Mouse (Mus musculus): Measurements from ENCODE around the gene Slc44a4. TPM values are rescaled to one million over a fixed set of nuclear protein-coding genes. Genes with fewer than 3 reads are reported as not detected.
"Not testable (repeated sequence)": the region's sequence is repeated elsewhere in the genome, so short reads cannot be mapped to it uniquely, and the experiment has no call there.

The Slc44a4 gene
- polyA plus RNA-seq, 1 experiment from 2014 or later: 0.08 TPM

DNA sequence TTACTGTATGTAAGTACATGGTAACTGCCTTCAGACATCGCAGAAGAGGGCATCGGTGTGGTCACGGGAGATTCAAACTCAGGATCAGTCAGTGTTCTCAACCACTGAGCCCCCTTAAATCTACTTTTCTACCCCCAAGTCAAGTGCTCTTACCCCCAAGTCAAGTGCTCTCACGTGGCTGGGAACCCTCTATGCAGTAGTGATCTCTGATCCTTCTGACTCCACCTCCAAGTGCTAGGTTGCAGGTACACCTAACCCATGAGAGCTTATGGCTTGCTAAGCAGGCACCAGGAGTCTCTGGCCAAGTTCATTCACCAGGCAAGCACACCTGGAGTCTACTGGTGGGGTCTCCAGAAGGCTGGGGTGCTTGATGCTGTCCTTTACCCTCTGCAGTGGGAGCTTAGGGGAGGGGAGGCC lies 35.3 kb downstream of the Slc44a4 start:
- H3K4me1 ChIP-seq: peaks cover 10% of the 10 kb centered on the region
- H3K36me3 ChIP-seq: peaks cover 18% of the 10 kb centered on the region
- H3K27ac ChIP-seq (replicated peaks): peak overlapping the region; percentile 60; the same call in 1 of the 2 replicates
- H3K9ac ChIP-seq (replicated peaks): no peak overlapping the region
- 20% methylated on average over 4 of the region's 4 CpGs for WGBS
- no peaks in the 10 kb centered on the region for H3K9me3 ChIP-seq
- no peak for ATAC-seq (ENCODE audit: low FRiP score, low read depth)
- H3K27me3 ChIP-seq: peaks cover 3% of the 10 kb centered on the region; the same call in 1 of the 2 replicates
- H3K4me3 ChIP-seq: no peak overlapping the region
- H3K4me2 ChIP-seq (replicated peaks): 0 out of 2 replicates have a peak overlapping the region, but pooled peaks have one; percentile 5

DNA sequence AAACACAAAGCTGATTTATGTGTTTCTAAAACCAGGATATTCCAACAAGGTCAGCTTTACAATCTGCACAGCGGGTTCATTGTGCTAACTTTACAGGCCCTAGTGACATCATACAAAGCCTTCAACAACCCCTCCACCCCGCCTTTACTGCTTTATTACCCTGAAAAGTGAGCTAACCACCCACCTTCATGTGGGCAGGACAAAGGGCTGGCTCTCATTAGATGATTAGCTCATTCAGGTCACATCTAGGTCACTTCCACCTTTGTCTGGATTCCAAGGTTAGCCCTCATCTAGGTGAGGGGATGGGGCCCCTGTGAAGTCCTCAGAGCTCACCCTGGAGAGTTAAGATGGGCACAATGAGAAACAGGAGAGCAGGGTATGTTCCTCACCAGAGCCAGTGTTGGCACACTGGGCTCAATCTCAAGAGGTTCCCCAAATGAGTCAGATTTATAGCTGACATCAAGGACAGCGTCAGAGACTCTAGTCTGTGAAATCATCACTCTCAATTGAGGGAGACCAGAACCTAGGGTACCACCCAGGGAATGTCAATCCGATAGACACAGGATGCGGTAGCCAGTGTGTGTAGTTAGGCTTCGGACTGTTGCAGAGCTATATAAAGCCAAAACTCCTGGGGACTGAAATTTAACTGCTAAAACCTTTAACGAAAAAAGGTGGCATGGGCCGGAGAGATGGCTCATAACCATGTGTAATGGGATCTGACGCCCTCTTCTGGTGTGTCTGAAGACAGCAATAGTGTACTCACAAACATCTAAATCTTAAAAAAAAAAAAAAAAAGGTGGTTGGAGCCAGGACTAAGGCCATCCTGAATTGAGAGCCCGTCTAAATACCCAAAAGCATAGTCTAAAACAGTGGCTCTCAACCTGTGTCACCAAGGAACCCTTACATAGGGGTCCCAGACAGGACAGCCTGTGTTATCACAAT lies 36.5 kb downstream of the Slc44a4 start:
- H3K4me1 ChIP-seq: peaks cover 10% of the 10 kb centered on the region
- peak overlapping the region; percentile 97 for H3K9ac ChIP-seq (replicated peaks)
- peak overlapping the region; percentile 70 for H3K4me2 ChIP-seq (replicated peaks)
- no peaks in the 10 kb centered on the region for H3K9me3 ChIP-seq
- no peak for ATAC-seq (ENCODE audit: low FRiP score, low read depth)
- peak overlapping the region; percentile 88 for H3K27ac ChIP-seq (replicated peaks)
- peaks cover 18% of the 10 kb centered on the region for H3K36me3 ChIP-seq
- H3K4me3 ChIP-seq: peak overlapping the region; percentile 80
- WGBS: 32% methylated on average over 10 of the region's 10 CpGs
- H3K27me3 ChIP-seq: peaks cover 15% of the 10 kb centered on the region

DNA sequence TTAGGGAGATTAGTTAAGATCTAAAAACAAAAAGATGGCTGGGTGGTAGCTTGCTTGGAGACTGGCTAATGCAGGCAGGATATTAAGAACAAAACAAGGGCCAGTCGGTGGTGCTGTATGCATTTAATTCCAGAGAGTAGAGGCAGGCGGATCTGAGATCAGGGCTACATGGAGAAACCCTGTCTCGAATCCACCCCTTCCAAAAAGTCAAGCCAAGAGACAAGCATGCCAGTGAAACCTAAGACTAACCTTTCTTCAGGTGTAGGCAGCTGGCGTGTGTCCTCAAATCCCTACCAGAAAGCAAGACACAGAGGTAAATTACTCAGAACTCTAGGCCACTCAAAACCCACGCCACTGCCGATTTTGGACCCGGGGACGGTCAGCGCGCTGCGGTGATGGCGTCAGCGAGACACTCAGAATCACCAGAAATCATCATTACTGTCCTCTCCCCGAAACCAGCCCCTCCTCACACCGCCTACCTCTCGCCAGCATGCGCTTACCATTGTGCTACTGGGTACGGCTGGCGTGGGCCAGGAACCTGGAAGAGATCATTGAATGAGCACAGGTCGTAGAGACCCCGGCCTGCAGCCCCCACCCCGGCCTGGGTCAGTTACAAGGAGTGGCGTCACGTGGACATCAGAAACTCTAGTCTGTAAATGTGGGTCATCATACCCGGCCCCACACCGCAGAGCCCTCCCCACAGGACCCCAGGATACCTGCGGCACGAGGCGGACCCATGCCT lies 37.5 kb downstream of the Slc44a4 start:
- peak overlapping the region; percentile 70 for H3K4me2 ChIP-seq (replicated peaks)
- H3K27me3 ChIP-seq: peaks cover 19% of the 10 kb centered on the region
- ATAC-seq (ENCODE audit: low FRiP score, low read depth): no peak; the same call in none of the 2 replicates
- H3K9ac ChIP-seq (replicated peaks): peak overlapping the region; percentile 97
- H3K4me3 ChIP-seq: peak overlapping the region; percentile 80
- no peaks in the 10 kb centered on the region for H3K9me3 ChIP-seq
- WGBS: under 1% methylated on average over 29 of the region's 29 CpGs
- peak overlapping the region; percentile 88 for H3K27ac ChIP-seq (replicated peaks)
- peaks cover 10% of the 10 kb centered on the region for H3K4me1 ChIP-seq
- H3K36me3 ChIP-seq: peaks cover 18% of the 10 kb centered on the region

DNA sequence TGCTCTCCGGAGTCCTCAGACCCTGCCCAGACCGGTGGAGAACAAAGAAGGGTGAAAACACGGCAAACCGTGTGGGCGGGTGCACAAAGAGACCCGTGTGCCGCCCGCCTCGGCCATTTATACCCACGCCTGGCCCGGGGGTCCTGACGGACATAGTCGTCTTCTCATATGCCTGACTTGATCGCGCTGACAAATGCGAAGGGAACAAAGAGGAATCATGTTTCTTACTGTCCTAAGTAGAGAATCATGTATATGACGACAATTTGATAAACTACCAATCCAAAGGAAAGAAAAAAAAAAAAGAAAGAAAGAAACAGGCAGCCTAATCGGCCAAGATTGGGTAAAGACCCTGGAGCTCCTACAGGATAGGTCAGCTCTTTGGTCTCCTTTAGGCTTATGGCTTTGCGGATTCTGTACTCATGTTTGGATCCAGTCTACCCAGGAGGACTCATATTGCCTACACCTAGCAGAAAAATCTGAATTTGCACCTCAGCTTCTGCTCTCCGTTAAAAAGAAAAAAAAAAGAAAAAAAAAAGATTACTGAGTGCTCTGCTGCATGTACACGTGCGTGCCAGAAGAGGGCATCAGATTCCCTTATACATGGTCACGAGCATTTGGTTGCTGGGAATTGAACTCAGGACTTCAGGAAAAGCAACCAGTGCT lies 38.2 kb downstream of the Slc44a4 start:
- Histone ChIP-seq H3K36me3 (peaks cover 18% of the 10 kb centered on the region), H3K9me3 (no peaks in the 10 kb centered on the region), H3K4me1 (peaks cover 10% of the 10 kb centered on the region), H3K9ac (replicated peaks) (peak overlapping the region; percentile 97), H3K4me2 (replicated peaks) (peak overlapping the region; percentile 70), H3K4me3 (peak overlapping the region; percentile 80), H3K27ac (replicated peaks) (peak overlapping the region; percentile 88), H3K27me3 (peaks cover 26% of the 10 kb centered on the region)
- under 1% methylated on average over 23 of the region's 23 CpGs for WGBS
- ATAC-seq (ENCODE audit: low FRiP score, low read depth): peak; percentile 85

DNA sequence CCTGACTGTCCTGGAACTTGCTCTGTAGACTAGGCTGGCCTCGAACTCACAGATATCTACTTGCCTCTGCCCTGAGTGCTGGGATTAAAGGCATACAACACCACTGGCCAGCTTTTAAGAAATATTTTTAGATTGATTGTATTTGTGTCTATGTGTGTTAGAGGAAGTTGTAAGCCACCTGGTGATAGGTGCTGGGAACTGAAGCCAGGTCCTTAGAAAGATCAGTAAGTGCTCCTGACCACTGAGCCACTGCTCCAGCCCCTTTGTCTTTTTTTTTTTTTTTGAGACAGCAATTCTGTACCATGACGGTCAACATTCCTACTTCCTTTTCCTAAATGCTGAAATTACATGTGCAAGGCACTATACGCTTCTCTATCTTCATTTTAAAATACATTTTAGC lies 39.0 kb downstream of the Slc44a4 start:
- Histone ChIP-seq H3K9me3 (no peaks in the 10 kb centered on the region), H3K9ac (replicated peaks) (no peak overlapping the region), H3K4me2 (replicated peaks) (0 out of 2 replicates have a peak overlapping the region, but pooled peaks have one; percentile 41), H3K27me3 (peaks cover 29% of the 10 kb centered on the region), H3K4me3 (0 out of 2 replicates have a peak overlapping the region, but pooled peaks have one; percentile 80), H3K27ac (replicated peaks) (peak overlapping the region; percentile 88; the same call in 1 of the 2 replicates), H3K36me3 (peaks cover 18% of the 10 kb centered on the region), H3K4me1 (peaks cover 10% of the 10 kb centered on the region)
- 93% methylated on average over 3 of the region's 3 CpGs for WGBS
- ATAC-seq (ENCODE audit: low FRiP score, low read depth): no peak

DNA sequence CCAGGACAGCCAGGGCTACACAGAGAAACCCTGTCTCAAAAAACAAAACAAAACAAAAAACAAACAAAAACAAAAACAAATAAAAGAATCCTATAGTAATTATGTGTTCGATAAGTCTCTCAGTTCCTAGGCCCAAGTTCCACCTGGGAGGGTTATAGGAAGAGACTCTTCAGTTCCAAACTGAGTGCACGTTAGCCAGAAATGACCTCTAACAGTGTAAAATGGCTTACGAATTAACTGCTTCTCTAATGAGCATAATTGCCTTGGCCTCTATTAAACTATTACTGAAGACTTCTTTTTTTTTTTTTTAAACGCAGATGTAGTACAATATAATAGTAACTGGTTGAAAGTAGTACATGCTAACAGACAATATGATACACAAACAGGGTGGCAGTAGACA lies 39.6 kb downstream of the Slc44a4 start:
- H3K4me1 ChIP-seq: peaks cover 10% of the 10 kb centered on the region
- H3K27me3 ChIP-seq: peaks cover 29% of the 10 kb centered on the region
- H3K9me3 ChIP-seq: no peaks in the 10 kb centered on the region
- WGBS: 92% methylated on average over 4 of the region's 4 CpGs
- H3K4me2 ChIP-seq (replicated peaks): no peak overlapping the region
- no peak overlapping the region for H3K27ac ChIP-seq (replicated peaks)
- H3K9ac ChIP-seq (replicated peaks): no peak overlapping the region
- no peak for ATAC-seq (ENCODE audit: low FRiP score, low read depth)
- H3K4me3 ChIP-seq: no peak overlapping the region
- peaks cover 18% of the 10 kb centered on the region for H3K36me3 ChIP-seq

DNA sequence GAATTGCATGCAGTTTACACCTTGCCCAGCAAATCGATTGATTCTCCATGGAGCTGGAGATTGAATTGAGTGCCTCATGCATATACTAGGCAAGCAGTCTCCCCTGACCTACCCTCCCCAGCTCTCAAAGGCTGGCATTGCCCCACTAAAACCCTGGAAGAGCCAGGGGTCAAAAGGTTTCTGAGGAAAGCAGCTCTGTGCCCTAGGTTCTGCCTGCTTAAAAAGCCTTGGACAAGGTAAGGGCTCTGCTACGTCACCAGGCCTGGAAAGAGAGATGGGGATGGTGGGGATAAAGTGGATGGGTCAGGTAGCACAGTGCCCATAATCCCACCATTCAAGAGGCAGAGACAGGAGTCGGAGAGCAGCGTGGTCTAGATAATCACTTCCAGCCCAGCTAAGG lies 40.6 kb downstream of the Slc44a4 start:
- Histone ChIP-seq H3K9ac (replicated peaks) (0 out of 2 replicates have a peak overlapping the region, but pooled peaks have one; percentile 2), H3K4me3 (no peak overlapping the region), H3K27ac (replicated peaks) (no peak overlapping the region), H3K4me1 (peaks cover 16% of the 10 kb centered on the region), H3K36me3 (peaks cover 12% of the 10 kb centered on the region), H3K27me3 (peaks cover 30% of the 10 kb centered on the region), H3K4me2 (replicated peaks) (no peak overlapping the region), H3K9me3 (no peaks in the 10 kb centered on the region)
- 85% methylated on average over 4 of the region's 4 CpGs for WGBS
- ATAC-seq (ENCODE audit: low FRiP score, low read depth): no peak

DNA sequence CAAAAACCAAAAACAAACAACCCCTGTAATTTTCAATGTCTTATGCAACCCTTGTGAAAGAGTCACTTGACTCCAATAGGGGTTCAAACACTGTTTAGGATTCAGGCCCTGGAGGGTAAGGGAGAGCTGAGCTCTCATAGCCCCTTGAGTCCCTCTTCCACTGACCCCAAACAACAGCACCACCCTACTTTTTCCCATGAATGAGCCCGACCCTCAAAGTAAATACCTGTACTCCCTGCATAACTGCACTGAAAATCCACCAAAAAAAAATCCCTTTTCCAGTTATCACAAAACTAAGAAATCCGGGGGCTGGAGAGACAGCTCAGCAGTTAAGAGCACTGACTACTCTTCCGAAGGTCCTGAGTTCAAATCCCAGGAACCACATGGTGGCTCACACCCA lies 41.6 kb downstream of the Slc44a4 start:
- no peak for ATAC-seq (ENCODE audit: low FRiP score, low read depth)
- H3K4me3 ChIP-seq: no peak overlapping the region
- WGBS: 80% methylated on average over 3 of the region's 3 CpGs

DNA sequence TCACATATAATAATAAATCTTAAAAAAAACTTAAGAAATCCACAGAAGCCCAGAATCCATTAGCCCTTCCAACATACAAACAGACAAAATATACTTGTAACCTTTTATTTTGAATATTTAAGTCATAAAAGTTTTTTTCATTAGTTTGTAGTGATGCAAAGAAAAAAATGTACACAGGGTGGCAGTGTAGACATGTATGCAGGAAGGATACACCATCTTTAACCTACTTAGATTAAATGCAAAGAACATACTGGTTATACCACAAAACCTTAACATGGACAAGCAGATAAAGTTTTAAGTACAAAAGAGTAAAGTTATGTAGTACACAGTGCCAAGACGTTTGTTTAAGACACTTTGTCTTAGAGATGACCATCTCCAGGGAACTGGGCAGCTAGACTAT lies 42.1 kb downstream of the Slc44a4 start:
- no peak for ATAC-seq (ENCODE audit: low FRiP score, low read depth)
- Histone ChIP-seq H3K4me2 (replicated peaks) (no peak overlapping the region), H3K9ac (replicated peaks) (no peak overlapping the region), H3K9me3 (no peaks in the 10 kb centered on the region), H3K4me3 (no peak overlapping the region), H3K36me3 (no peaks in the 10 kb centered on the region), H3K27me3 (peaks cover 42% of the 10 kb centered on the region), H3K27ac (replicated peaks) (no peak overlapping the region), H3K4me1 (peaks cover 11% of the 10 kb centered on the region)
- 58% methylated on average over 1 of the region's 1 CpGs for WGBS

More for the DNA sequence above, 41.6 kb downstream of the Slc44a4 start:
- Histone ChIP-seq H3K36me3 (peaks cover 1% of the 10 kb centered on the region; the same call in 1 of the 2 replicates), H3K27ac (replicated peaks) (no peak overlapping the region), H3K9me3 (no peaks in the 10 kb centered on the region), H3K4me1 (peaks cover 12% of the 10 kb centered on the region), H3K4me2 (replicated peaks) (no peak overlapping the region), H3K9ac (replicated peaks) (no peak overlapping the region), H3K27me3 (peaks cover 39% of the 10 kb centered on the region)

DNA sequence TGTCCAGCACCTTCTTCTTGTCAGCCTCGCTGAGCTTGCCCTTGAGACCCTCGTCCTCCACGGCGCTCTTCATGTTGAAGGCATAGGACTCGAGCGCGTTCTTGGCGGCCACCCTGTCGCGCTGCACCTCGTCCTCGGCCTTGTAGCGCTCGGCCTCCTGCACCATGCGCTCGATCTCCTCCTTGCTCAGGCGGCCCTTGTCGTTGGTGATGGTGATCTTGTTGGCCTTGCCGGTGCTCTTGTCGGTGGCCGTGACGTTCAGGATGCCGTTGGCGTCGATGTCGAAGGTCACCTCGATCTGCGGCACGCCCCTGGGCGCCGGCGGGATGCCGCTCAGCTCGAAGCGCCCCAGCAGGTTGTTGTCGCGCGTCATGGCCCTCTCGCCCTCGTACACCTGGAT lies 43.0 kb downstream of the Slc44a4 start:
- H3K4me3 ChIP-seq; H3K27ac ChIP-seq (replicated peaks); ATAC-seq (ENCODE audit: low FRiP score, low read depth); H3K9ac ChIP-seq (replicated peaks); H3K9me3 ChIP-seq; H3K4me2 ChIP-seq (replicated peaks); H3K36me3 ChIP-seq: not testable (repeated sequence)
- WGBS: 17% methylated on average over 36 of the region's 40 CpGs
- Histone ChIP-seq H3K27me3 (peaks cover 51% of the 10 kb centered on the region), H3K4me1 (peaks cover 11% of the 10 kb centered on the region)

DNA sequence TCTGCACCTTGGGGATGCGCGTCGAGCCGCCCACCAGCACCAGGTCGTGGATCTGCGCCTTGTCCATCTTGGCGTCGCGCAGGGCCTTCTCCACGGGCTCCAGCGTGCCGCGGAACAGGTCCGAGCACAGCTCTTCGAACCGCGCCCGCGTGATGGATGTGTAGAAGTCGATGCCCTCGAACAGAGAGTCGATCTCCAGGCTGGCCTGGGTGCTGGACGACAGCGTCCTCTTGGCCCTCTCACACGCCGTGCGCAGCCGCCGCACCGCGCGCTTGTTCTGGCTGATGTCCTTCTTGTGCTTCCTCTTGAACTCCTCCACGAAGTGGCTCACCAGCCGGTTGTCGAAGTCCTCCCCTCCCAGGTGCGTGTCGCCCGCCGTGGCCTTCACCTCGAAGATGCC lies 43.7 kb downstream of the Slc44a4 start:
- H3K36me3 ChIP-seq; H3K27ac ChIP-seq (replicated peaks); H3K9ac ChIP-seq (replicated peaks); H3K4me2 ChIP-seq (replicated peaks); H3K4me3 ChIP-seq; H3K9me3 ChIP-seq; ATAC-seq (ENCODE audit: low FRiP score, low read depth): not testable (repeated sequence)
- peaks cover 58% of the 10 kb centered on the region for H3K27me3 ChIP-seq
- WGBS: 26% methylated on average over 28 of the region's 40 CpGs
- peaks cover 11% of the 10 kb centered on the region for H3K4me1 ChIP-seq
